Mouse (Mus musculus): ENCODE measurements around the gene Ccdc91.

Gene Ccdc91

GRCm38 (mm10) chr6:147573137-147573536 is 97.5 kb downstream of the Ccdc91 start:
- no peak for DNase-seq

GRCm38 (mm10) chr6:147574454-147575182 is 99.0 kb downstream of the Ccdc91 start:
- peak; percentile 58 to 60 for DNase-seq

- DNase-seq: peak; percentile 42 to 47
Measured at GRCm38 (mm10) chr6:147575183-147575784, 99.7 kb downstream of the Ccdc91 start.

GRCm38 (mm10) chr6:147587675-147588074 is 112.0 kb downstream of the Ccdc91 start:
- no peak for DNase-seq

- no peak for DNase-seq
Measured at GRCm38 (mm10) chr6:147606666-147607065, 131.0 kb downstream of the Ccdc91 start.

- DNase-seq: no peak
Measured at GRCm38 (mm10) chr6:147607613-147608012, 132.0 kb downstream of the Ccdc91 start.

- no peak for DNase-seq
Measured at GRCm38 (mm10) chr6:147615306-147615705, 139.7 kb downstream of the Ccdc91 start.

- peak in 1 of 2 experiments; percentile 8 for DNase-seq
Measured at GRCm38 (mm10) chr6:147623142-147623541, 147.5 kb downstream of the Ccdc91 start.

GRCm38 (mm10) chr6:147636464-147636863 is 160.8 kb downstream of the Ccdc91 start:
- no peak for DNase-seq

- DNase-seq: no peak
Measured at GRCm38 (mm10) chr6:147643875-147644274, 168.2 kb downstream of the Ccdc91 start.

- DNase-seq: no peak
Measured at GRCm38 (mm10) chr6:147644391-147644790, 168.8 kb downstream of the Ccdc91 start.

- DNase-seq: no peak
Measured at GRCm38 (mm10) chr6:147646401-147646968, 170.9 kb downstream of the Ccdc91 start.

- no peak for DNase-seq
Measured at GRCm38 (mm10) chr6:147658025-147658424, 182.4 kb downstream of the Ccdc91 start.

GRCm38 (mm10) chr6:147660718-147661117 is 185.1 kb downstream of the Ccdc91 start:
- no peak for DNase-seq

- no peak for DNase-seq
Measured at GRCm38 (mm10) chr6:147661841-147662240, 186.2 kb downstream of the Ccdc91 start.

- no peak for DNase-seq
Measured at GRCm38 (mm10) chr6:147662610-147663009, 187.0 kb downstream of the Ccdc91 start.

GRCm38 (mm10) chr6:147664339-147664738 is 188.7 kb downstream of the Ccdc91 start:
- peak; percentile 76 to 83 for DNase-seq

GRCm38 (mm10) chr6:147671366-147671765 is 195.7 kb downstream of the Ccdc91 start:
- no peak for DNase-seq

GRCm38 (mm10) chr6:147672481-147672880 is 196.9 kb downstream of the Ccdc91 start:
- no peak for DNase-seq

- no peak for DNase-seq
Measured at GRCm38 (mm10) chr6:147675022-147675733, 199.6 kb downstream of the Ccdc91 start.

GRCm38 (mm10) chr6:147676214-147676613 is 200.6 kb downstream of the Ccdc91 start:
- no peak for DNase-seq
